Mouse (Mus musculus): ENCODE measurements around the gene Atp6v0a2. TPM values are rescaled to one million over a fixed set of nuclear protein-coding genes. Genes with fewer than 3 reads are reported as not detected.

The Atp6v0a2 gene
- polyA plus RNA-seq, 1 experiment from 2014 or later, result 38.8 TPM

GRCm38 (mm10) chr5:124637836-124638235, 9.5 kb downstream of the Atp6v0a2 start:
- WGBS, result 98% methylated on average over 13 of the region's 13 CpGs

GRCm38 (mm10) chr5:124713741-124714140, 85.4 kb downstream of the Atp6v0a2 start:
- no peak for ATAC-seq (ENCODE audit: low FRiP score)
- Histone ChIP-seq H3K27ac (replicated peaks) (no peak overlapping the region), H3K27me3 (replicated peaks) (no peaks in the 10 kb centered on the region), H3K4me1 (no peaks in the 10 kb centered on the region), H3K9me3 (replicated peaks) (no peaks in the 10 kb centered on the region), H3K36me3 (peaks cover 74% of the 10 kb centered on the region), H3K4me2 (no peak overlapping the region), H3K4me3 (replicated peaks) (no peak overlapping the region), H3K9ac (replicated peaks) (no peak overlapping the region)
- 90% methylated on average over 5 of the region's 5 CpGs for WGBS

More at GRCm38 (mm10) chr5:124637836-124638235, 9.5 kb downstream of the Atp6v0a2 start:
- Histone ChIP-seq H3K27me3 (replicated peaks) (no peaks in the 10 kb centered on the region), H3K9me3 (replicated peaks) (no peaks in the 10 kb centered on the region), H3K4me3 (replicated peaks) (no peak overlapping the region), H3K36me3 (peaks cover 92% of the 10 kb centered on the region), H3K4me2 (no peak overlapping the region), H3K9ac (replicated peaks) (no peak overlapping the region), H3K4me1 (no peaks in the 10 kb centered on the region), H3K27ac (replicated peaks) (no peak overlapping the region)
- ATAC-seq (ENCODE audit: low FRiP score), result no peak

GRCm38 (mm10) chr5:124715135-124715534, 86.8 kb downstream of the Atp6v0a2 start:
- Histone ChIP-seq H3K27ac (replicated peaks) (no peak overlapping the region), H3K4me3 (replicated peaks) (no peak overlapping the region), H3K36me3 (peaks cover 87% of the 10 kb centered on the region), H3K9ac (replicated peaks) (no peak overlapping the region), H3K4me1 (no peaks in the 10 kb centered on the region), H3K4me2 (no peak overlapping the region), H3K9me3 (replicated peaks) (no peaks in the 10 kb centered on the region), H3K27me3 (replicated peaks) (no peaks in the 10 kb centered on the region)
- WGBS, result 94% methylated on average over 8 of the region's 8 CpGs
- no peak for ATAC-seq (ENCODE audit: low FRiP score)

- no peak overlapping the region for H3K4me3 ChIP-seq (replicated peaks)
- H3K9me3 ChIP-seq (replicated peaks), result no peaks in the 10 kb centered on the region
- ATAC-seq (ENCODE audit: low FRiP score), result no peak
- H3K27ac ChIP-seq (replicated peaks), result no peak overlapping the region
- H3K27me3 ChIP-seq (replicated peaks), result no peaks in the 10 kb centered on the region
- 95% methylated on average over 11 of the region's 11 CpGs for WGBS
- no peak overlapping the region for H3K4me2 ChIP-seq
- H3K36me3 ChIP-seq, result peaks cover 90% of the 10 kb centered on the region
- H3K9ac ChIP-seq (replicated peaks), result no peak overlapping the region
- H3K4me1 ChIP-seq, result no peaks in the 10 kb centered on the region
These were observed 89.6 kb downstream of the Atp6v0a2 start for GRCm38 (mm10) chr5:124717969-124718368.

GRCm38 (mm10) chr5:124718396-124718795, 90.0 kb downstream of the Atp6v0a2 start:
- H3K36me3 ChIP-seq, result peaks cover 90% of the 10 kb centered on the region
- no peak overlapping the region for H3K4me2 ChIP-seq
- no peak for ATAC-seq (ENCODE audit: low FRiP score)
- no peaks in the 10 kb centered on the region for H3K4me1 ChIP-seq
- no peak overlapping the region for H3K9ac ChIP-seq (replicated peaks)
- H3K27ac ChIP-seq (replicated peaks), result no peak overlapping the region
- H3K4me3 ChIP-seq (replicated peaks), result no peak overlapping the region
- H3K9me3 ChIP-seq (replicated peaks), result no peaks in the 10 kb centered on the region
- no peaks in the 10 kb centered on the region for H3K27me3 ChIP-seq (replicated peaks)
- WGBS, result 95% methylated on average over 7 of the region's 7 CpGs

- H3K27me3 ChIP-seq (replicated peaks), result no peaks in the 10 kb centered on the region
- H3K4me1 ChIP-seq, result peaks cover 5% of the 10 kb centered on the region; the same call in 1 of the 2 replicates
- no peaks in the 10 kb centered on the region for H3K9me3 ChIP-seq (replicated peaks)
- H3K4me3 ChIP-seq (replicated peaks), result no peak overlapping the region
- peaks cover 55% of the 10 kb centered on the region for H3K36me3 ChIP-seq
- 96% methylated on average over 6 of the region's 6 CpGs for WGBS
- no peak overlapping the region for H3K9ac ChIP-seq (replicated peaks)
- ATAC-seq (ENCODE audit: low FRiP score), result no peak
- H3K4me2 ChIP-seq, result no peak overlapping the region
- H3K27ac ChIP-seq (replicated peaks), result no peak overlapping the region
These were observed 94.7 kb downstream of the Atp6v0a2 start for GRCm38 (mm10) chr5:124723125-124723524.

DNA sequence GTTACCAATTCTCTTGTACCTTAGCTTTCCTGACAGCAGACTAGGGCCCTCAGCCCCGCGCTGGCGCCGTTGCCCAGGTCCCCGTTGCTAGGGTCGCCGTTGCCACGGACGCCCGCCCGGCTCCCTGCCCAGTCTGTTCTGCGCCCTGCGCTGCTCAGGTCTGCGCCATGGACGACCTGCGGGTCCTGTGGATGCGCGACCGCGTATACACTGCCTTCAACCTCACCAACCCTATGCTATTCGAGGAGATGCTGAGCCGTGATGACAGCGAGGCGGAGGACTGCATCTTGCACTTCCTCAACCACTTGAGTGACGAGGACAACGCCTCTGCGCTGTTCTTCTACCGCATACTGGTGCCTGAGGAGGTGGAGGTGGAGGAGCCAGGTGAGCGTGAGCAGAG, 96.6 kb downstream of the Atp6v0a2 start, which contains the start of gene Dnah10:
Gene Dnah10 (plus strand): TSS at position 89 of the 400 bp plus-strand sequence.
- peak; percentile 68; the same call in 1 of the 2 replicates for ATAC-seq (ENCODE audit: low FRiP score)
- H3K9me3 ChIP-seq (replicated peaks), result no peaks in the 10 kb centered on the region
- H3K4me1 ChIP-seq, result peaks cover 8% of the 10 kb centered on the region; the same call in 1 of the 2 replicates
- WGBS, result 13% methylated on average over 29 of the region's 29 CpGs
- H3K36me3 ChIP-seq, result peaks cover 37% of the 10 kb centered on the region
- no peak within 1 kb of the TSS for H3K9ac ChIP-seq (replicated peaks)
- H3K4me2 ChIP-seq, result peak within 1 kb of the TSS; percentile 20
- H3K4me3 ChIP-seq (replicated peaks), result no peak within 1 kb of the TSS
- no peaks in the 10 kb centered on the region for H3K27me3 ChIP-seq (replicated peaks)
- H3K27ac ChIP-seq (replicated peaks), result no peak within 1 kb of the TSS

GRCm38 (mm10) chr5:124729662-124730206, 101.4 kb downstream of the Atp6v0a2 start:
- peak overlapping the region; percentile 17 for H3K4me3 ChIP-seq (replicated peaks)
- 16% methylated on average over 21 of the region's 21 CpGs for WGBS
- no peaks in the 10 kb centered on the region for H3K27me3 ChIP-seq (replicated peaks)
- ATAC-seq (ENCODE audit: low FRiP score), result no peak
- no peaks in the 10 kb centered on the region for H3K36me3 ChIP-seq
- peak overlapping the region; percentile 53 for H3K4me2 ChIP-seq
- peaks cover 7% of the 10 kb centered on the region; the same call in 1 of the 2 replicates for H3K4me1 ChIP-seq
- H3K9ac ChIP-seq (replicated peaks), result no peak overlapping the region
- no peaks in the 10 kb centered on the region for H3K9me3 ChIP-seq (replicated peaks)
- H3K27ac ChIP-seq (replicated peaks), result no peak overlapping the region

DNA sequence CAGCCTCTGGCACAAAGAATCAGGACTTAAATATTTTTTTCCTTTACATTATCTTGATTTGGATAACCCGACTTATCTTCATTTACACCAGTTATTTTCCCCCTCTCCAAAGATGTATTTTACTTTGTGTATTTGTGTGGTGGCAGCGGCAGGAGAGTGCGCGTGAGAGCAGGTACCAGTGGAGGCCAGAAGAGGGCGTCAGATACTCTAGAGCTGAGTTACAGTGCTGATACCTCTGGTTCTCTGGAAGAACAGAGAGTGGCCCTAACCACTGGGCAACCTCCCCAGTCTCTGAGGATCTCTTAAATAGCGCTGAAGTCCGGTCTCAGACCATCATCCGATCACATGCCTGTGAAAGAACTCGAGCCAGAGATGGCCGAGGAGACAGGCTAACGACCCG, 105.6 kb downstream of the Atp6v0a2 start:
- no peaks in the 10 kb centered on the region for H3K9me3 ChIP-seq (replicated peaks)
- H3K36me3 ChIP-seq, result no peaks in the 10 kb centered on the region
- H3K27ac ChIP-seq (replicated peaks), result no peak overlapping the region
- no peak overlapping the region for H3K4me3 ChIP-seq (replicated peaks)
- no peak overlapping the region for H3K4me2 ChIP-seq
- no peak for ATAC-seq (ENCODE audit: low FRiP score)
- 90% methylated on average over 12 of the region's 12 CpGs for WGBS
- H3K9ac ChIP-seq (replicated peaks), result no peak overlapping the region
- H3K4me1 ChIP-seq, result 0 out of 2 replicates have a peak, but pooled peaks cover 3% of the 10 kb centered on the region
- H3K27me3 ChIP-seq (replicated peaks), result no peaks in the 10 kb centered on the region

DNA sequence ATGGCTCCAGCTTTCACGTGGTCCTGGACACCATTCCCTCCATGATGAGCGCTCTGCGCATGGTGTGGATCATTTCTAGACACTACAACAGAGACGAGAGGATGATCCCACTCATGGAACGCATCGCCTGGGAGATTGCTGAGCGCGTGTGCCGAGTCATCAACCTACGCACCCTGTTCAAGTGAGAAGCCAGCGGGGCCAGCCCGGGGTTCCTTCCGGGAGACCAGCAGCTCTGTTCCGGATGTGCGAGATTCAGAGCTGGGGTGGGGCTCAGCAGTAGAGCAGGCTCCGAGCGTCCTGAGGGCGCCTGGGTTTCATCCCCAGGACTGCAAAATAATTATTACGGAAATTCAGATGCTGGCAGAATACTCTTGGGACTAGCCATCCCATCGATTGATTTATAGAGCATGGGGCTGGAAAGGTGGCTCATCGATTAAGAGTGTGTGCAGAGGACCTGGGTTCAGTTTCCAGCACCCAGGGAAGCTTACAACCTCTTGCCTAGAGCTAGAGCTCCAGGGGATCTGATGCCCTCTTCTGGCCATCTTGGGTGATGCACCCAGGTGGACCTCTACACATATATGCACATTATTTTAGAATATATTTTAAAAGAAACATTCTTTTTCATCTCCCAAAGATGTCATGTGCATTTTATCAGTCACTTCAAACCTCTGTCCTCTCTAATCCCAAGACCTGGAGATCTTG, 113.7 kb downstream of the Atp6v0a2 start:
- no peaks in the 10 kb centered on the region for H3K27me3 ChIP-seq (replicated peaks)
- 0 out of 2 replicates have a peak, but pooled peaks cover 2% of the 10 kb centered on the region for H3K9me3 ChIP-seq (replicated peaks)
- no peak for ATAC-seq (ENCODE audit: low FRiP score)
- H3K27ac ChIP-seq (replicated peaks), result no peak overlapping the region
- 96% methylated on average over 21 of the region's 21 CpGs for WGBS
- no peak overlapping the region for H3K4me2 ChIP-seq
- H3K36me3 ChIP-seq, result no peaks in the 10 kb centered on the region
- no peak overlapping the region for H3K9ac ChIP-seq (replicated peaks)
- no peak overlapping the region for H3K4me3 ChIP-seq (replicated peaks)
- no peaks in the 10 kb centered on the region for H3K4me1 ChIP-seq

GRCm38 (mm10) chr5:124743841-124744240, 115.5 kb downstream of the Atp6v0a2 start:
- no peak overlapping the region for H3K9ac ChIP-seq (replicated peaks)
- H3K4me3 ChIP-seq (replicated peaks), result no peak overlapping the region
- no peaks in the 10 kb centered on the region for H3K27me3 ChIP-seq (replicated peaks)
- no peaks in the 10 kb centered on the region for H3K4me1 ChIP-seq
- no peak for ATAC-seq (ENCODE audit: low FRiP score)
- H3K36me3 ChIP-seq, result no peaks in the 10 kb centered on the region
- 87% methylated on average over 3 of the region's 3 CpGs for WGBS
- no peak overlapping the region for H3K4me2 ChIP-seq
- 0 out of 2 replicates have a peak, but pooled peaks cover 2% of the 10 kb centered on the region for H3K9me3 ChIP-seq (replicated peaks)
- no peak overlapping the region for H3K27ac ChIP-seq (replicated peaks)

DNA sequence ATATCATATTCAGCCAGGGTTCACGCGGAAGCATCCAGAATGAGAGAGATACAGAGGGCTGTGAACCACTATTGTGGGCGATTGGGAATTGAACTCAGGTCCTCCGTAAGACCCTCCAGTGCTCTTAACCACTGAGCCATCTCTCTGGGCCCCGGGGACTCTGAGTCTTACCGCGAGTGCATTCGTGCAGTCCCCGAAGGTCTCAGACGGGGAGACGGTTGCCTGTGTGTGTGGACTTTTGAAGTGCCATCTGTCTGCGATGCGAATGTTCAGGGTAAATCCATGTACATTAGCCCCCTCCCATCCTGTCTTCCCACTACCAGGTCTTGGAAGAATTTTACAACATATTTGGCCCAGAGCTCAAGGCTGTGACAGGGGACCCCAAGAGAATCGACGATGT, 117.8 kb downstream of the Atp6v0a2 start:
- H3K36me3 ChIP-seq, result no peaks in the 10 kb centered on the region
- ATAC-seq (ENCODE audit: low FRiP score), result no peak
- 95% methylated on average over 15 of the region's 15 CpGs for WGBS
- H3K27ac ChIP-seq (replicated peaks), result no peak overlapping the region
- H3K4me1 ChIP-seq, result no peaks in the 10 kb centered on the region
- no peaks in the 10 kb centered on the region for H3K9me3 ChIP-seq (replicated peaks)
- no peak overlapping the region for H3K9ac ChIP-seq (replicated peaks)
- no peaks in the 10 kb centered on the region for H3K27me3 ChIP-seq (replicated peaks)
- no peak overlapping the region for H3K4me3 ChIP-seq (replicated peaks)
- H3K4me2 ChIP-seq, result no peak overlapping the region

Measured in neural tube, embryonic 15.5 days (tissue).